Mouse (Mus musculus) central nervous system, embryonic 11.5 days (tissue): Measurements from ENCODE around the gene Maged1. TPM values are rescaled to one million over a fixed set of nuclear protein-coding genes. Genes with fewer than 3 reads are reported as not detected.

ENCODE experiments used
- polyA plus RNA-seq: library from polyadenylated mRNA; depleted of rRNA; stranded (reverse); fragments of >200 nt; gene quantifications from 2 replicates; pipeline ENCODE4 v1.2.3, GENCODE M21; 2012; rRNA removed

The Maged1 gene
- polyA plus RNA-seq, result 621 and 733 TPM in 2 replicates

DNA sequence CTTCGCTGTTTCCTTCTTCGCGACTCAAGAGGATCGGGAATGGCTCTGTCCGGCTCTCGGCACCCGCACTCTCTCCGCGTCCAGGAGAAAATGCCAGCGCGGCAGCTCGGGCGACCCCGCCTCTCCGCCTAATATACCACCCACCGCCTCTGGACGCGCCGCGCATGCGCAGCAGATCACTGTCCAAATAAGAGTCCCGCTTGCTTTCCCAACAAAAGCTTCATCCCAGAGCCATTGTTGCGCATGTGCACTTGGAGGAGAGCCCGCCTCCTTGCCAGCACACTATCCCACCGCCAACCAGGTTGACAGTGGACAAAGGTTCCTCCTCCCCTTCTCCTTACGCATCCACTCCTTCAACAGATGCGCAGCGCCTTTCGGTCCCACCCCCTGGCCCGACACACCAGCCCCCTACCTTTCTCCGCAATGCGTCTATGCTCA, at the start of gene Maged1:
Maged1 (minus strand) TSS at position 226 of the 438 bp plus-strand sequence.

Other genes with a start within 250 kb of the Maged1 start
- gene Fam90a1b, start 175.4 kb downstream of the Maged1 start, polyA plus RNA-seq, result 0.05 and 0.10 TPM in 2 replicates
- gene Apoo, start 175.0 kb downstream of the Maged1 start, polyA plus RNA-seq, result 16.1 and 35.3 TPM in 2 replicates
- 13.5 and 16.0 TPM in 2 replicates for gene Gspt2, start 93.9 kb upstream of the Maged1 start, polyA plus RNA-seq
- gene Zxdb, start 182.4 kb upstream of the Maged1 start, polyA plus RNA-seq, result 3.2 and 5.0 TPM in 2 replicates